Mouse (Mus musculus): ENCODE data around the gene Shpk. TPM values are rescaled to one million over a fixed set of nuclear protein-coding genes. Genes with fewer than 3 reads are reported as not detected.

The Shpk gene
- 9.5 TPM for polyA plus RNA-seq (2017; shearing (Covaris generic))

GRCm38 (mm10) chr11:73199230-73199712 is at the start of gene Shpk:
Gene Shpk (plus strand): TSS chr11:73199460.

GRCm38 (mm10) chr11:73159957-73160810 is 39.1 kb upstream of the Shpk start, which contains the start of gene P2rx5:
Gene P2rx5 (plus strand): TSS chr11:73160421.

GRCm38 (mm10) chr11:73176608-73177508 is 22.4 kb upstream of the Shpk start, which contains the start of the genes Emc6 and Tax1bp3:
Gene Emc6 (minus strand): TSS chr11:73177037.
Gene Tax1bp3 (plus strand): TSS chr11:73177083.

GRCm38 (mm10) chr11:73198603-73199229 is 544 bp upstream of the Shpk start, which contains the start of gene Ctns:
Gene Ctns (minus strand): TSS chr11:73199042.

GRCm38 (mm10) chr11:73233992-73234391 is 34.7 kb downstream of the Shpk start, which contains the start of gene Trpv1:
Gene Trpv1 (plus strand): TSS chr11:73234292.

GRCm38 (mm10) chr11:73267267-73267666 is 68.0 kb downstream of the Shpk start, which contains the start of gene Trpv3:
Gene Trpv3 (plus strand): TSS chr11:73267388.

Other genes starting within 250 kb of the Shpk start
- gene Atp2a3, start 238.3 kb upstream of the Shpk start, polyA plus RNA-seq (2017; shearing (Covaris generic)) = 288 TPM
- not detected for gene P2rx1, start 200.4 kb upstream of the Shpk start, polyA plus RNA-seq (2017; shearing (Covaris generic))
- 13.2 TPM for gene Camkk1, start 180.5 kb upstream of the Shpk start, polyA plus RNA-seq (2017; shearing (Covaris generic))
- 16.7 TPM for gene Ncbp3, start 151.7 kb upstream of the Shpk start, polyA plus RNA-seq (2017; shearing (Covaris generic))
- 49.3 TPM for gene Itgae, start 108.9 kb upstream of the Shpk start, polyA plus RNA-seq (2017; shearing (Covaris generic))
- 11.2 TPM for gene Haspin, start 61.2 kb upstream of the Shpk start, polyA plus RNA-seq (2017; shearing (Covaris generic))
- 0.17 TPM for gene P2rx5, start 39.0 kb upstream of the Shpk start, polyA plus RNA-seq (2017; shearing (Covaris generic))
- 79.2 TPM for gene Emc6, start 22.4 kb upstream of the Shpk start, polyA plus RNA-seq (2017; shearing (Covaris generic))
- 28.7 TPM for gene Tax1bp3, start 22.4 kb upstream of the Shpk start, polyA plus RNA-seq (2017; shearing (Covaris generic))
- gene Ctns, start 418 bp upstream of the Shpk start, polyA plus RNA-seq (2017; shearing (Covaris generic)) = 12.4 TPM
- gene Trpv1, start 34.8 kb downstream of the Shpk start, polyA plus RNA-seq (2017; shearing (Covaris generic)) = not detected
- gene Trpv3, start 67.9 kb downstream of the Shpk start, polyA plus RNA-seq (2017; shearing (Covaris generic)) = not detected
- 0.10 TPM for gene Aspa, start 130.1 kb downstream of the Shpk start, polyA plus RNA-seq (2017; shearing (Covaris generic))
- gene Gm49340, start 130.3 kb downstream of the Shpk start, polyA plus RNA-seq (2017; shearing (Covaris generic)) = not detected
- gene Spata22, start 130.3 kb downstream of the Shpk start, polyA plus RNA-seq (2017; shearing (Covaris generic)) = not detected
- gene Olfr20, start 151.3 kb downstream of the Shpk start, polyA plus RNA-seq (2017; shearing (Covaris generic)) = not detected
- gene Olfr376, start 171.8 kb downstream of the Shpk start, polyA plus RNA-seq (2017; shearing (Covaris generic)) = not detected
- not detected for gene Olfr1, start 200.2 kb downstream of the Shpk start, polyA plus RNA-seq (2017; shearing (Covaris generic))
- not detected for gene Olfr378, start 229.0 kb downstream of the Shpk start, polyA plus RNA-seq (2017; shearing (Covaris generic))